Mouse (Mus musculus): ENCODE measurements at regions not wholly inside any gene's neighbourhood (a gene's known extent, or its start where the extent isn't known, plus 50 kb on each side); places are given as distances from the start of the nearest gene placed in this dataset.

DNA sequence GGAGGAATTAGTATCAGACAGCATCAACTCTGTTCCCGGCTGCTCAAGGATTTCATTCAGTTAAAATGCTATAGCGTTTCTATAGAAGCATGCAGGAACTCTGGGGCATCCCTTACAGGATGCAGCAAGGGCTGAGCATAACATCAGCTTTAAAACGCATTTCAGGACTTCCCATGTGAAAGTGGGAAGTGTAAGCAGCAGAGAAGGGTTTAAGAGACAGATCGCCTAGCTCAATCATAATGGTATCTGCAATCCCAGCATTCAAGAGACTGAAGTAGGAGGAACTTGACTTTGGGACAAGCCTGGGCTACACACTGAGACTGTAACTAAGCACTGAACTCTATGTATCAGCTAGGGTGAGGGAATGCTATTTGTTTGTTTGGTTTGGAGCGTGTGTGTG is 96.2 kb upstream of the Arhgap32 start:
- 0 out of 2 replicates have a peak overlapping the region, but pooled peaks have one; percentile 11 for H3K27ac ChIP-seq (ENCODE audit: low read depth, low read length)
- no peaks in the 10 kb centered on the region for H3K36me3 ChIP-seq (ENCODE audit: control insufficient read depth, insufficient read depth, low read length)
- WGBS: 61% methylated on average over 5 of the region's 5 CpGs

GRCm38 (mm10) chr9:32020942-32021731 is 94.8 kb upstream of the Arhgap32 start:
- WGBS: 35% methylated on average over 13 of the region's 13 CpGs
- H3K4me2 ChIP-seq (replicated peaks; ENCODE audit: low read depth, low read length): no peak overlapping the region
- H3K27ac ChIP-seq (ENCODE audit: low read depth, low read length): no peak overlapping the region; the same call in 1 of the 2 replicates

More for the DNA sequence above, 96.2 kb upstream of the Arhgap32 start:
- H3K9me3 ChIP-seq (ENCODE audit: control insufficient read depth, low read length): no peaks in the 10 kb centered on the region
- peaks cover 16% of the 10 kb centered on the region for H3K4me1 ChIP-seq (ENCODE audit: control insufficient read depth, insufficient read depth, low read length)
- H3K4me2 ChIP-seq (replicated peaks; ENCODE audit: low read depth, low read length): no peak overlapping the region
- no peak for ATAC-seq (ENCODE audit: low FRiP score, low TSS enrichment)
- H3K9ac ChIP-seq (ENCODE audit: low read depth, low read length): no peak overlapping the region
- no peaks in the 10 kb centered on the region for H3K27me3 ChIP-seq (ENCODE audit: control insufficient read depth, insufficient read depth, low read length)
- H3K4me3 ChIP-seq (ENCODE audit: low read length): no peak overlapping the region

DNA sequence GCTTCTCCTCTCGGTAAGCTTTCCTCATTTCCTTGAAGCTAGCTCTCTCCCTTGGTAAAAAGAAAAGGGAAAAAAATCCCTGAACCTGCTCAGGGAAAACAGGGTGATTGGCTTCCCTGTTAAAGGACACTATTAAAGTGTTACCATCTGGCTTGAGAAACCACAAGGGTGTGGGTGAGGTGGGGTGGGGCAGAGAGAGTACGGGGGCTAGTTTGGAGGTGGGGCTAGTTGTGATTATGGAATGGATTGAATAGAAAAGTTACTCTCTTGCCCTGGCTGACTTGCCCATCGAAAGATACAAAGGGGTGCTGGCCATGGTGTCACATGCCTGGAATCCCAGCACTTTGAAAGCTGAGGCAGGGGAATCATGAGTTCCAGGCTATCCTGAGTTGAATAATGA is 94.2 kb upstream of the Arhgap32 start:
- H3K4me3 ChIP-seq (ENCODE audit: low read length): no peak overlapping the region
- no peaks in the 10 kb centered on the region for H3K36me3 ChIP-seq (ENCODE audit: control insufficient read depth, insufficient read depth, low read length)
- 47% methylated on average over 3 of the region's 3 CpGs for WGBS
- H3K27me3 ChIP-seq (ENCODE audit: control insufficient read depth, insufficient read depth, low read length): no peaks in the 10 kb centered on the region
- ATAC-seq (ENCODE audit: low FRiP score, low TSS enrichment): no peak
- H3K9ac ChIP-seq (ENCODE audit: low read depth, low read length): no peak overlapping the region
- H3K4me1 ChIP-seq (ENCODE audit: control insufficient read depth, insufficient read depth, low read length): peaks cover 21% of the 10 kb centered on the region
- H3K4me2 ChIP-seq (replicated peaks; ENCODE audit: low read depth, low read length): no peak overlapping the region
- no peak overlapping the region; the same call in 1 of the 2 replicates for H3K27ac ChIP-seq (ENCODE audit: low read depth, low read length)
- no peaks in the 10 kb centered on the region for H3K9me3 ChIP-seq (ENCODE audit: control insufficient read depth, low read length)

More at GRCm38 (mm10) chr9:32020942-32021731, 94.8 kb upstream of the Arhgap32 start:
- no peak for ATAC-seq (ENCODE audit: low FRiP score, low TSS enrichment)
- no peaks in the 10 kb centered on the region for H3K9me3 ChIP-seq (ENCODE audit: control insufficient read depth, low read length)
- H3K27me3 ChIP-seq (ENCODE audit: control insufficient read depth, insufficient read depth, low read length): no peaks in the 10 kb centered on the region
- H3K4me3 ChIP-seq (ENCODE audit: low read length): no peak overlapping the region
- peaks cover 21% of the 10 kb centered on the region for H3K4me1 ChIP-seq (ENCODE audit: control insufficient read depth, insufficient read depth, low read length)
- H3K9ac ChIP-seq (ENCODE audit: low read depth, low read length): no peak overlapping the region
- no peaks in the 10 kb centered on the region for H3K36me3 ChIP-seq (ENCODE audit: control insufficient read depth, insufficient read depth, low read length)

DNA sequence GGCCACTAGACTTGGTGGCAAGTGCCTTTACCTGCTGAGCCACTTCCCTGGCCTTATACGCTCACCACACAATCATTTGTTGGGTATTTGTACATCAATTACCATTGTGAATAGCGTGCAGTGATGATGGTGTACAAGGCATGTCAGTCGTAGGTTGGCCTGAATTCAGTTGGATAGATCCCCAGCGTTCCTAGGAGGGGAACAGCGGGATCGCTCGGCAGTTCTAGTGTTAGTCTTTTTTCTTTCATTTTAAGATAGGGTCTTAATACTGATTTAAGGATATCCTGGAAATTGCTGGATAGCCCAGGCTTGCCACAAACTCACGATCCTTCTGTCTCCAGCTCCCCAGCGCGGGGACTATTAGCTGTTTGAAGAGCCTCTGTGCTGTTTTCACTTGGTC is 92.9 kb upstream of the Arhgap32 start:
- H3K9me3 ChIP-seq (ENCODE audit: control insufficient read depth, low read length): no peaks in the 10 kb centered on the region
- H3K4me2 ChIP-seq (replicated peaks; ENCODE audit: low read depth, low read length): no peak overlapping the region
- peaks cover 26% of the 10 kb centered on the region for H3K4me1 ChIP-seq (ENCODE audit: control insufficient read depth, insufficient read depth, low read length)
- H3K9ac ChIP-seq (ENCODE audit: low read depth, low read length): no peak overlapping the region
- 92% methylated on average over 10 of the region's 10 CpGs for WGBS
- ATAC-seq (ENCODE audit: low FRiP score, low TSS enrichment): no peak
- H3K27me3 ChIP-seq (ENCODE audit: control insufficient read depth, insufficient read depth, low read length): no peaks in the 10 kb centered on the region
- no peak overlapping the region for H3K4me3 ChIP-seq (ENCODE audit: low read length)
- H3K36me3 ChIP-seq (ENCODE audit: control insufficient read depth, insufficient read depth, low read length): no peaks in the 10 kb centered on the region
- H3K27ac ChIP-seq (ENCODE audit: low read depth, low read length): no peak overlapping the region

DNA sequence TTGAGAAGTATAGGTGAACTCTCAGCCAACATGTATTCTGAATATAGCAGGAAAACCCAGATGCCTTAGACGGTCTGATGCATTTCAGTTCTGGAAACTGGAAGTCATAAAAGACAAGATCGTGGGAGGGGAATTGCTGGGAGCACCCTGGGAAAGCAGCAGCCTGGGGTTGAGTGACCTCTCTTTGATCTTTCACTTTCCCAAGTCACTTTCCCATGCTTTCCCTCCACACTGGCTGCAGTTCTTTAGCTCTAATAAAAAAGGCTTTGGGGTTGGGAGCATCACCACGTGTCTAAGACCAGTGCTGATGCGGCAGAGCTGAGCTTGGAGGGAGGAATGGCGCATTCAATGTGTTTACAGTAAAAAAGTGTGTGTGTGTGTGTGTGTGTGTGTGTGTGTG is 91.2 kb upstream of the Arhgap32 start:
- peak; percentile 67 for ATAC-seq (ENCODE audit: low FRiP score, low TSS enrichment)
- Histone ChIP-seq H3K9ac (ENCODE audit: low read depth, low read length) (no peak overlapping the region), H3K4me3 (ENCODE audit: low read length) (no peak overlapping the region), H3K4me1 (ENCODE audit: control insufficient read depth, insufficient read depth, low read length) (peaks cover 22% of the 10 kb centered on the region), H3K4me2 (replicated peaks; ENCODE audit: low read depth, low read length) (no peak overlapping the region), H3K27ac (ENCODE audit: low read depth, low read length) (peak overlapping the region; percentile 59; the same call in 1 of the 2 replicates), H3K36me3 (ENCODE audit: control insufficient read depth, insufficient read depth, low read length) (no peaks in the 10 kb centered on the region), H3K9me3 (ENCODE audit: control insufficient read depth, low read length) (no peaks in the 10 kb centered on the region), H3K27me3 (ENCODE audit: control insufficient read depth, insufficient read depth, low read length) (no peaks in the 10 kb centered on the region)
- WGBS: 10% methylated on average over 5 of the region's 5 CpGs

DNA sequence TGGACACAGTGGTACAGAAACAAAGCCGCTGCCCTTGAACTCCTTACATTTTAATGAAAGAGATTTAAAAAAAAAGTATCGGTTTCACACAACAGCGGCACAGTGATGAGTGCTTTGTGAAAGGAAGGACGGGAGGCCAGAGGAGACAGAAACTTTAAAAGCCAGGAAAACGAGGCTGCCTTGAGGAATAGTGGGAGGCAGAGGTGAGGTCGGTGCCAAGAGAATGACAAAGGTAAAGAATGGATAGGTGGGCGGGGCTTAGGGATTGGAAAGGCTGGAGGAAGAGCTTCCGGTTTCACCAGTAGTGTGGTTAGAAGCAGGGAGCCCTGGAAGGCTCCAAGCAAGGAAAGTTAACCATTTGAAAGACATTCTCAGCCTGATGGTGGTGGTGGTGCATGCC is 88.0 kb upstream of the Arhgap32 start:
- Histone ChIP-seq H3K9me3 (ENCODE audit: control insufficient read depth, low read length) (no peaks in the 10 kb centered on the region), H3K4me2 (replicated peaks; ENCODE audit: low read depth, low read length) (peak overlapping the region; percentile 13; the same call in 1 of the 2 replicates), H3K4me1 (ENCODE audit: control insufficient read depth, insufficient read depth, low read length) (peaks cover 26% of the 10 kb centered on the region), H3K27me3 (ENCODE audit: control insufficient read depth, insufficient read depth, low read length) (no peaks in the 10 kb centered on the region), H3K4me3 (ENCODE audit: low read length) (no peak overlapping the region), H3K27ac (ENCODE audit: low read depth, low read length) (no peak overlapping the region), H3K36me3 (ENCODE audit: control insufficient read depth, insufficient read depth, low read length) (no peaks in the 10 kb centered on the region), H3K9ac (ENCODE audit: low read depth, low read length) (no peak overlapping the region)
- ATAC-seq (ENCODE audit: low FRiP score, low TSS enrichment): no peak
- 20% methylated on average over 8 of the region's 8 CpGs for WGBS

GRCm38 (mm10) chr9:32029001-32029400 is 86.9 kb upstream of the Arhgap32 start:
- no peak for ATAC-seq (ENCODE audit: low FRiP score, low TSS enrichment)
- H3K4me1 ChIP-seq (ENCODE audit: control insufficient read depth, insufficient read depth, low read length): peaks cover 32% of the 10 kb centered on the region
- no peak overlapping the region for H3K4me3 ChIP-seq (ENCODE audit: low read length)
- H3K27ac ChIP-seq (ENCODE audit: low read depth, low read length): no peak overlapping the region
- 92% methylated on average over 1 of the region's 1 CpGs for WGBS
- H3K36me3 ChIP-seq (ENCODE audit: control insufficient read depth, insufficient read depth, low read length): no peaks in the 10 kb centered on the region
- no peak overlapping the region for H3K4me2 ChIP-seq (replicated peaks; ENCODE audit: low read depth, low read length)
- no peaks in the 10 kb centered on the region for H3K9me3 ChIP-seq (ENCODE audit: control insufficient read depth, low read length)
- no peaks in the 10 kb centered on the region for H3K27me3 ChIP-seq (ENCODE audit: control insufficient read depth, insufficient read depth, low read length)
- H3K9ac ChIP-seq (ENCODE audit: low read depth, low read length): no peak overlapping the region

DNA sequence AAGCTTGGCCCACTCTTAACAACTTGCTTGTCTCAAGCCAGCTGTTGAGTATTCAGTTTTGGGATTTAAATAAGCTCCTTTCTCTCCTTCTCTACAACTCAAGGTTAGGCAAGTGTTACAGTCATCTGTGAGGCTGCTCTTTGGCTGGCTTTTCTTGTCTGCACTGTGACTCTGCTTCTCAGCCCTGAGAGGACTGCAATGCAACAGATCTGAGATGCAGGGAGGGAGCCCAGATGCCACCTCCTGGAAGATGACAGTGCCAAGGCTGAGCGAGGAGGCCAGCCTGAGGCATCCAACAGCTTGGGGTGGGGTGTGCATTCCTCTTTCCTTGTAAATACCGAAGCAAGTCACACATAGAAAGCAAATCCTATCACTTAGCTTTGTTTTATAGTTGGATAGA is 86.2 kb upstream of the Arhgap32 start:
- H3K4me1 ChIP-seq (ENCODE audit: control insufficient read depth, insufficient read depth, low read length): peaks cover 29% of the 10 kb centered on the region
- no peaks in the 10 kb centered on the region for H3K36me3 ChIP-seq (ENCODE audit: control insufficient read depth, insufficient read depth, low read length)
- no peak overlapping the region for H3K4me2 ChIP-seq (replicated peaks; ENCODE audit: low read depth, low read length)
- no peak overlapping the region for H3K4me3 ChIP-seq (ENCODE audit: low read length)
- WGBS: 67% methylated on average over 2 of the region's 2 CpGs
- H3K27ac ChIP-seq (ENCODE audit: low read depth, low read length): no peak overlapping the region
- H3K9ac ChIP-seq (ENCODE audit: low read depth, low read length): no peak overlapping the region
- H3K9me3 ChIP-seq (ENCODE audit: control insufficient read depth, low read length): no peaks in the 10 kb centered on the region
- no peaks in the 10 kb centered on the region for H3K27me3 ChIP-seq (ENCODE audit: control insufficient read depth, insufficient read depth, low read length)
- no peak for ATAC-seq (ENCODE audit: low FRiP score, low TSS enrichment)

DNA sequence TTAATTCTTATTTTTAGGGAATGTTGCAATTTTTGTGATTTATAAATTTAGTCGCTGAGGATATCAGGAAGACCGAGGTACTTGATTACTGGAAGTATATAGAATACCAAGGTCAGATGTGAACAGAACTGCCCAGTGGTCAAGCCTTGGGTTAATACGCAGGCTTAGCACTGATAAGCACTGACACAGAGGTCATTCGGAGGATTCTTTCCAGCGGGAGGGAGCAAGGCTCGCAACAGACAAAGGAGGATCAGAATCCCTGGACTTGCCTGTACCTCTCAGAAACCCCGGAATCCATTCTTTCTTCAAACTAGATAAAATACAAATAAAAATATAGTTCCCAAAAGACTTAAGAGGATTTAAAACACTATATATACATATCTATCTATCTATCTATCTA is 85.7 kb upstream of the Arhgap32 start:
- Histone ChIP-seq H3K36me3 (ENCODE audit: control insufficient read depth, insufficient read depth, low read length) (no peaks in the 10 kb centered on the region), H3K4me1 (ENCODE audit: control insufficient read depth, insufficient read depth, low read length) (peaks cover 25% of the 10 kb centered on the region), H3K9ac (ENCODE audit: low read depth, low read length) (no peak overlapping the region), H3K4me3 (ENCODE audit: low read length) (no peak overlapping the region), H3K27ac (ENCODE audit: low read depth, low read length) (no peak overlapping the region), H3K4me2 (replicated peaks; ENCODE audit: low read depth, low read length) (no peak overlapping the region), H3K9me3 (ENCODE audit: control insufficient read depth, low read length) (no peaks in the 10 kb centered on the region), H3K27me3 (ENCODE audit: control insufficient read depth, insufficient read depth, low read length) (no peaks in the 10 kb centered on the region)
- ATAC-seq (ENCODE audit: low FRiP score, low TSS enrichment): no peak
- 85% methylated on average over 7 of the region's 7 CpGs for WGBS
